ENCODE assay signal across 17 mouse cellular contexts in the genomic region with DNA sequence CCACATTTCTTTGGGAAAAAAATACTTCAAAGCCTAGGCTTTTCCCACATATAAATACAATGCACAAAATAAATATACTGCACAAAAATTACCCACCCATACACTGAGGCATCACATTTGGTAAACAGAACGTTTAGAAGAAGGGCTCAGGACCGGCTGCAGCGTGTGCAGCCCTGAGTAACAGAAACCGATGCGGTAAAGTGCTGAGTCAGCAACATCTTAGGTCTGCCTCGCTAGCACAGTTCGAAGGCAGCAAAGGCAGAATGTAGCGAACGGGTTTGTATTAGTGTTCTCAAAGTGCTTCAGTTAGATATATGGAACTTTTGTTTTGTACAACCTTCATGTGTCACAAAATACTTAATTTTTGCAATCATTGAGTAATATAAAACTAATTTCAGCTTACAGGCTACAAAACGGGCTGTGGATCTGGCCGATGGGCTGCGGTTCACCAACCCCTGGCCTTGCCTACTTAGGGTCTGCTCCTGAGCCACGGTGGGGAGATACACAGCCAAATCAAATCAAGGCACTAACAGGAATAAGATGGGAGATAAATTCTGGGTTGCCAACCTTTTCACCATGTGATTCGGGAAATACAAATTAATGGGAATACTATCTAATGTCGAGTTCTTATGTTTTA.
"Had no signal": no experiment of that assay in that cellular context is flagged by ENCODE, and none has a peak within 500 bp of the region (broad histone marks: within the 10 kb centered on the region; RNA-seq: fewer than 3 reads in every experiment).

No protein-coding gene starts in this region.

- H3K4me3 ChIP-seq: lung, embryonic 15.5 days; midbrain, embryonic 10.5 days; midbrain, embryonic 13.5 days; midbrain, embryonic 15.5 days; myocyte; neural tube, embryonic 13.5 days; neural tube, embryonic 15.5 days; stomach, embryonic 15.5 days had no signal

- H3K27me3 ChIP-seq: lung, embryonic 15.5 days; midbrain, embryonic 15.5 days; neural tube, embryonic 13.5 days; neural tube, embryonic 15.5 days; stomach, embryonic 15.5 days had no signal

- H3K4me1 ChIP-seq: lung, embryonic 15.5 days; midbrain, embryonic 13.5 days; midbrain, embryonic 15.5 days; neural tube, embryonic 13.5 days; neural tube, embryonic 15.5 days; stomach, embryonic 15.5 days had no signal

- H3K9ac ChIP-seq: liver, embryonic 14.5 days; lung, embryonic 15.5 days; midbrain, embryonic 13.5 days; midbrain, embryonic 15.5 days; neural tube, embryonic 13.5 days; neural tube, embryonic 15.5 days; stomach, embryonic 15.5 days had no signal

- ATAC-seq: lung, postnatal 0 days; midbrain, embryonic 13.5 days; midbrain, embryonic 15.5 days had no signal

- H3K4me2 ChIP-seq: lung, embryonic 15.5 days; midbrain, embryonic 13.5 days; midbrain, embryonic 15.5 days; neural tube, embryonic 13.5 days; neural tube, embryonic 15.5 days; stomach, embryonic 15.5 days had no signal

- H3K9me3 ChIP-seq: lung, embryonic 15.5 days; midbrain, embryonic 10.5 days; midbrain, embryonic 13.5 days; midbrain, embryonic 15.5 days; neural tube, embryonic 13.5 days; neural tube, embryonic 15.5 days; stomach, embryonic 15.5 days had no signal

- H3K27ac ChIP-seq: liver, embryonic 14.5 days; lung, embryonic 15.5 days; midbrain, embryonic 10.5 days; midbrain, embryonic 13.5 days; midbrain, embryonic 15.5 days; neural tube, embryonic 13.5 days; neural tube, embryonic 15.5 days; stomach, embryonic 15.5 days; stomach, postnatal 0 days had no signal

- DNase-seq: lung, adult 18-20 months; lung, postnatal 14 days; lung, postnatal 4 days; right cerebral cortex, postnatal 14 days; thymus, adult 2 months; thymus, postnatal 25 days had no signal
